Mouse (Mus musculus) lung, postnatal 0 days (tissue): ENCODE results near the gene Esf1. TPM values are rescaled to one million over a fixed set of nuclear protein-coding genes. Genes with fewer than 3 reads are reported as not detected.
"Not testable (repeated sequence)": the region's sequence is repeated elsewhere in the genome, so short reads cannot be mapped to it uniquely, and the experiment has no call there.

ENCODE experiments used
- ATAC-seq: fragments of 200-750 bp; cut with Nextera tagmentation; 2 replicates; pipeline ENCODE4 v1.8.0; 2017; ENCODE audit warnings: moderate library complexity
- DNase-seq: peaks from one replicate; pipeline ENCODE4 v3.0.0-alpha.2; 2016; ENCODE audit warnings: low spot score
- H3K27ac ChIP-seq: fragments of 300-500 bp; sonication (generic); 2 replicates; pipeline ENCODE4 v1.5.1; 2014; ENCODE audit warnings: antibody characterized with exemption, mild to moderate bottlenecking, low read length, mixed read lengths
- H3K27me3 ChIP-seq: fragments of 300-500 bp; sonication (generic); replicated peaks from 2 replicates; pipeline ENCODE4 v1.6.1; 2014; ENCODE audit warnings: low read length, mixed read lengths; ENCODE audit not compliant: insufficient read depth
- H3K36me3 ChIP-seq: fragments of 300-500 bp; sonication (generic); 2 replicates; pipeline ENCODE4 v1.6.1; 2014; ENCODE audit warnings: low read length, mixed read lengths; ENCODE audit not compliant: insufficient read depth
- H3K4me1 ChIP-seq: fragments of 300-500 bp; sonication (generic); 2 replicates; pipeline ENCODE4 v1.6.1; 2014; ENCODE audit warnings: antibody characterized with exemption, low read depth, low read length, mixed read lengths; ENCODE audit not compliant: insufficient read depth
- H3K4me2 ChIP-seq: fragments of 300-500 bp; sonication (generic); replicated peaks from 2 replicates; pipeline ENCODE4 v1.6.1; 2014; ENCODE audit warnings: low read depth, mild to moderate bottlenecking, low read length, moderate library complexity, mixed read lengths
- H3K4me3 ChIP-seq: fragments of 300-500 bp; sonication (generic); 2 replicates; pipeline ENCODE4 v1.5.1; 2014; ENCODE audit warnings: low read depth, low read length
- H3K9ac ChIP-seq: fragments of 300-500 bp; sonication (generic); replicated peaks from 2 replicates; pipeline ENCODE4 v1.6.1; 2014; ENCODE audit warnings: low read depth, mild to moderate bottlenecking
- H3K9me3 ChIP-seq: fragments of 300-500 bp; sonication (generic); 2 replicates; pipeline ENCODE4 v1.6.1; 2016; ENCODE audit warnings: low read length, mixed read lengths
- CTCF ChIP-seq: IDR thresholded peaks from 2 replicates; pipeline ENCODE4 v1.5.1; 2016; ENCODE audit warnings: antibody characterized with exemption, mild to moderate bottlenecking
- EP300 ChIP-seq: IDR thresholded peaks from 2 replicates; pipeline ENCODE4 v1.6.1; 2016; ENCODE audit warnings: antibody characterized with exemption, mild to moderate bottlenecking, control low read depth
- WGBS: fragments of 180-500 bp; shearing (Covaris S2); extraction: QIAGEN DNeasy Blood & Tissue Kit; methylation state at CpG from one replicate; pipeline ENCODE4 v1.1.7; 2014; 5-methylcytosine and 5-hydroxymethylcytosine counted together
- polyA plus RNA-seq: library from polyadenylated mRNA; unstranded; fragments of >200 nt; fragmentation: Nextera tagmentation; extraction: Ambion mirVana; gene quantifications from 2 replicates; pipeline ENCODE4 v1.2.1, GENCODE M21; 2015

The Esf1 gene
- polyA plus RNA-seq, 1 experiment from 2014 or later = 12.1 TPM

DNA sequence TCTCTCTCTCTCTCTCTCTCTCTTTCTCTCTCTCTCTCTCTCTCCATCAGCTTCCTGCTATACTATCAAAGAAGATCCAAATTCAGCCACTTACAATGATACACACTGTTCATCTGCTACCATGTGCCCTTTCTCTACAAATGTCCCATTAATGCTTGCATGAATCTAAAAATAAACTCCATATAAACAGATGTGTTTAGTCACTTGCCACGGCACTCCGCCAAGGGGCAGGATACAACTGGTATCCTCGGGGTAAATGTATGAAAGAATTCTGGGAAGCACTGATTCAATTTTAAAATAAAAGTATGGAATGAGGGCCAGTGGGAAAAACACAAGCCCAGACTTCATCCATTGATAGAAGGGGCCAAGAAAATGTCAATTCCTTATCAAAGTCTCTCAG lies 70.4 kb downstream of the Esf1 start:
- Histone ChIP-seq H3K4me2 (no peak overlapping the region), H3K9me3 (no peaks in the 10 kb centered on the region), H3K9ac (no peak overlapping the region), H3K4me3 (no peak overlapping the region), H3K27ac (peak overlapping the region; percentile 47; the same call in 1 of the 2 replicates), H3K27me3 (no peaks in the 10 kb centered on the region), H3K4me1 (no peaks in the 10 kb centered on the region), H3K36me3 (no peaks in the 10 kb centered on the region)
- DNase-seq (peak; percentile 76), ATAC-seq (peak; percentile 86)
- WGBS = 62% methylated on average over 3 of the region's 3 CpGs
- no peak for TF ChIP-seq EP300
- TF ChIP-seq CTCF = no peak

DNA sequence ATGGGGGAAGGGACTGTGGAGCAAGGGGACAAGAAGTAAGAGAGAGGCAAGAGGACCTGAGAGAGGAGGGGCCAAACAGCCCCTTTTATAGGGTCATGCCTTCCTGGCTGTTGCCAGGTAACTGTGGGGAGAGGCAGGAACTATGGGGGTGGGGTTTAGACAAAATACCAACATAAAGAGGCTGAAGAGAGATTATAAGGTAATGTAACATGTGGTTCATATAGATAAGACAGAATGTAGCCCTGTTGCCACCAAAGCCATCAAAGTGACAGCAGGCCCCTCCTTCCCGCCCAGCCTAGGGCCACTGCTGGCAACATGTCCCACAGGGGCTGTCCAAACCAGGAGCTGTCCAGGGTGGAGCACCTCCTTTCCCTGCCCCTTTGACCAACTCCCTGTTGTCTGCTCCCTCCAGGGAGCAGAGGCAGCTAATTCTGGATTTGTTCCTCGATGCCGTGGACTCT lies 73.2 kb downstream of the Esf1 start:
- Histone ChIP-seq H3K36me3 (no peaks in the 10 kb centered on the region), H3K4me1 (no peaks in the 10 kb centered on the region), H3K4me2 (no peak overlapping the region), H3K9ac (no peak overlapping the region), H3K27me3 (no peaks in the 10 kb centered on the region), H3K9me3 (no peaks in the 10 kb centered on the region), H3K27ac (no peak overlapping the region), H3K4me3 (no peak overlapping the region)
- ATAC-seq (peak; percentile 16), DNase-seq (no peak)
- TF ChIP-seq CTCF (no peak), EP300 (no peak)
- 81% methylated on average over 3 of the region's 3 CpGs for WGBS

DNA sequence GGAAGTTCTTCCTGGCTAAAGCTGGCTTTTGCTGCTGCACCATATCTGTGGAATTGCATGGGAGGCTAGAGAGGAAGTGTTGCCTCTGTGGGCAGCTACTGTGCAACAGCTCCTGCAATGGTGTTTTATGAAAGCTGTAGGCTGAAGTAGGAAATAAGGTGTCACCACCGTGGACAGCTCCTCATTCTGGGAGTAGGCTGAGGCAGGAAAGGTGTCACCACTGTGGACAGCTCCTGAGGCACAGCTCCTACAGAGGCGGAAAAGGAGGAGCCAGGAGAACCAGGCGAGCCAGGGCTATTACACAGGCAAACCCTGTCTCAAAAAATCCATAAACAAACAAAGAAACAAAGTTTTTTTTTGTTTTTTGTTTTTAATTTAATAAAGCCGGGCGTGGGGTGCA lies 74.3 kb downstream of the Esf1 start:
- TF ChIP-seq CTCF = no peak
- TF ChIP-seq EP300 = no peak
- no peaks in the 10 kb centered on the region for H3K27me3 ChIP-seq
- 86% methylated on average over 5 of the region's 5 CpGs for WGBS
- ATAC-seq (no peak), DNase-seq (no peak)
- H3K4me1 ChIP-seq = no peaks in the 10 kb centered on the region
- no peaks in the 10 kb centered on the region for H3K9me3 ChIP-seq
- H3K4me2 ChIP-seq = no peak overlapping the region
- no peaks in the 10 kb centered on the region for H3K36me3 ChIP-seq
- no peak overlapping the region for H3K9ac ChIP-seq
- H3K27ac ChIP-seq = no peak overlapping the region
- no peak overlapping the region for H3K4me3 ChIP-seq

DNA sequence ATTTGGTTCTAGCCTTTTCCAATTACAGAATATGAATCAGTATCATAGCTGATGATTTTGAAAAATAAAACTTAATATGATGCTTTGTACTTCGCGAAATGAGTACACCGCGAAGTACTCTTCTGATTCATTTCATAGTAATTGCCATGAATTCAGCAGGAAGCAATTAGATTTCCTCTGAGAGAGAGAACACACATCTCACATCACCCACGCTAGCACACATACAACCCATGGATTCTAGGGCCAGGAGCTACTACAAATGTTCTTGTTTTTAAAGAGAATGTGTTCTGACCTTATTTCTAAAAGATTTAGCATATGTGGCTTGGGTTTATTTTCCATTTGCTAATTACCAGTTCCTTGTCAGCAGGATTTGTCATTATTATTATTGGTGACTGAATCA lies 76.9 kb downstream of the Esf1 start:
- Histone ChIP-seq H3K9me3 (no peaks in the 10 kb centered on the region), H3K9ac (no peak overlapping the region), H3K36me3 (no peaks in the 10 kb centered on the region), H3K27me3 (no peaks in the 10 kb centered on the region), H3K4me3 (no peak overlapping the region), H3K4me1 (no peaks in the 10 kb centered on the region), H3K4me2 (no peak overlapping the region), H3K27ac (no peak overlapping the region)
- DNase-seq = no peak
- WGBS = 92% methylated on average over 5 of the region's 5 CpGs
- TF ChIP-seq CTCF (no peak), EP300 (no peak)
- ATAC-seq = no peak

DNA sequence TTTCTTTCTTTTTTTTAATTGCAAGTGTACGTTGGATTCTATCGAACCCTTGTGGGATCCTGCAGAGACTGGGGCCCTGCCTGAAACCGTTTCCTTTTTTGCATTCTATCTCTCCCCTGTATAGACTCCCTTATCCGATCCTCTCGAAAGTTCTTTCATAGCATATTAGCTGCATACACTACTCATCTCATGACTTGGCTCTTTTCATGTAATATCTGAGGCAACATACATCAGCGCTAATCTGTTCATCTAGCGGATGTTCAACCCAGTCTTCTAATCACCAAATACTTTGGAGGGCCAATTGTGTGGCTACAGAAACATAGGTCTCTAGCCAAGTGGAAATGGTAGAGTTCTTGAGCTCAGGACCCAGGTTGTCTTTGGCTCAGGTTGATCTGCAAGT lies 86.1 kb downstream of the Esf1 start:
- DNase-seq (no peak), ATAC-seq (no peak)
- H3K27ac ChIP-seq = no peak overlapping the region
- no peaks in the 10 kb centered on the region for H3K36me3 ChIP-seq
- H3K4me1 ChIP-seq = no peaks in the 10 kb centered on the region
- no peak for TF ChIP-seq CTCF
- no peak for TF ChIP-seq EP300
- H3K9ac ChIP-seq = no peak overlapping the region
- H3K27me3 ChIP-seq = no peaks in the 10 kb centered on the region
- H3K4me2 ChIP-seq = no peak overlapping the region
- no peaks in the 10 kb centered on the region for H3K9me3 ChIP-seq
- WGBS = 84% methylated on average over 7 of the region's 7 CpGs
- H3K4me3 ChIP-seq = no peak overlapping the region

DNA sequence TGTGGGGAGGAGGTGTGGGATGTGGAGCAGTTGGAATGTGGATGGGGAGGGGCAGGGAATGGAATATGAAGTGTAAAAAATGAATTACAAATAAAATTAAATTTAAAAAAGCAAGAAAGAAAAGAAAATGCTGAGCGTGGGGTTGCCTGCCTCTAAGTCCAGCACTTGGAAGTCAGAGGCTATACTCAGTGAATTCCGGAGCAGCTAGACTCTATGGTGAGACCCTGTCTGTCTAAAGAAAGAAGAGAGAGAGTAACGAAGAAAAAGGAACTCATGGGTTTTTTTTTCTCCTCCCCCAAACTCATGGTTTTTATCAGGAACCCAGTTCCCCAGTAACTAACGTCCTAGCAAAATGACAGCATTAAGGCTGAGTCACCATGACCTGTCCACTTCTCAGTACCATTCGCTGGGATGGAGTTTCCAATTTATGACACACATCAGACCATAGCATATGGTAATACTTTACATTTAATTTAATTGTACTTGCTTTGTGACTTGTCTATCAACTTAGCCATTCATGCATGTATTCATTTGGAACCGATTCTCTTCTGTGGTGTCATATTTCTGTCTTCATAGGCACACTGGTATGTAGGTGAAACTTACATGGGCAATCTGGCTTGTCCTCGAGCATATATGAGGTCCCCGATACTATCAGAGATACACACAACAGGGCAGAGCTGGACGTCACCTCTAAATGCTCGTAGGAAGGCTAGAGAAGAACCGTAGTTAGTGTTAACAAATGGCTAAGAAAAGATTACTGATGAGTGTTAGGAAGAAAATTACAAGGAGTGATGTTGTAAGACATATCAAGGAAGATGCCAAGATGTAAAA lies 89.4 kb downstream of the Esf1 start:
- H3K27me3 ChIP-seq = no peaks in the 10 kb centered on the region
- no peak for DNase-seq
- H3K4me1 ChIP-seq = no peaks in the 10 kb centered on the region
- no peak overlapping the region for H3K27ac ChIP-seq
- H3K9ac ChIP-seq = no peak overlapping the region
- H3K4me2 ChIP-seq = no peak overlapping the region
- no peak overlapping the region for H3K4me3 ChIP-seq
- H3K36me3 ChIP-seq = no peaks in the 10 kb centered on the region
- no peaks in the 10 kb centered on the region for H3K9me3 ChIP-seq
- WGBS = 77% methylated on average over 11 of the region's 11 CpGs
- TF ChIP-seq EP300 = no peak
- no peak for TF ChIP-seq CTCF
- no peak for ATAC-seq

DNA sequence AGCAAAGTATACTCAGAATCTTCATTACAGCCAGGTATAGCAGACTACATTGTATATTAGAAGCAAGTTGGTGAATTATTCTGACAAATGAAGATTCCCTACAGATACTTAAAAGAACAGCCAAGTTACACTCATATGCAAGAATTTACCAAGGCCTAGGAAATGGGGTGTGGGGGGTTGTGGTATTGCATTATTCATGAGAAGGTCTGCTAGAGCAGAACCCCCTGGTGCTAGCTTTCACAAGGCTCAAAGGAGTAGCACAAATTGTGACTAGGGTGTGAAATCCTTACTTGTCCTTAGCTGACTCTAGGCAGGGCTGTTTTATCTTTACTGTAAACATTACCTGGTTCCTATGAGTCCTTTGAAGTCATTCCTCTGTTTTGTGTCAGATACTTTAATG lies 91.1 kb downstream of the Esf1 start:
- not testable (repeated sequence) for H3K27me3 ChIP-seq, ATAC-seq, H3K9me3 ChIP-seq, H3K36me3 ChIP-seq, H3K4me3 ChIP-seq, DNase-seq, H3K4me1 ChIP-seq, H3K4me2 ChIP-seq, H3K9ac ChIP-seq, H3K27ac ChIP-seq
